Mouse (Mus musculus): ENCODE results near the gene Osbpl8. TPM values are rescaled to one million over a fixed set of nuclear protein-coding genes. Genes with fewer than 3 reads are reported as not detected.

The Osbpl8 gene
- polyA plus RNA-seq, 1 experiment: 166 TPM

- H3K27ac ChIP-seq (ENCODE audit: insufficient read depth, low read depth, low read length): no peak overlapping the region
- no peak for TF ChIP-seq CTCF (IDR thresholded peaks at IDR 0.05; ENCODE audit: low read depth, low read length)
- TF ChIP-seq POLR2A (IDR thresholded peaks at IDR 0.05; ENCODE audit: borderline replicate concordance, low read depth, low read length): no peak
- H3K4me1 ChIP-seq (ENCODE audit: control insufficient read depth, insufficient read depth, low read length): peaks cover 2% of the 10 kb centered on the region; the same call in 1 of the 2 replicates
- peak overlapping the region; percentile 81; the same call in 1 of the 2 replicates for H3K4me3 ChIP-seq (ENCODE audit: insufficient read depth, low read length)
Observed at GRCm38 (mm10) chr10:111297631-111298030, 133.1 kb downstream of the Osbpl8 start.

GRCm38 (mm10) chr10:111298140-111299098, 133.9 kb downstream of the Osbpl8 start, which contains the start of gene Bbs10:
Bbs10 (plus strand) TSS chr10:111298679.
- TF ChIP-seq CTCF (IDR thresholded peaks at IDR 0.05; ENCODE audit: low read depth, low read length): peak; percentile 50; the same call in 1 of the 2 replicates
- no peak for TF ChIP-seq POLR2A (IDR thresholded peaks at IDR 0.05; ENCODE audit: borderline replicate concordance, low read depth, low read length)
- Histone ChIP-seq H3K4me3 (ENCODE audit: insufficient read depth, low read length) (peak within 1 kb of the TSS; percentile 81), H3K4me1 (ENCODE audit: control insufficient read depth, insufficient read depth, low read length) (peaks cover 2% of the 10 kb centered on the region; the same call in 1 of the 2 replicates), H3K27ac (ENCODE audit: insufficient read depth, low read depth, low read length) (peak within 1 kb of the TSS; percentile 29; the same call in 1 of the 2 replicates)

GRCm38 (mm10) chr10:111299591-111299990, 135.0 kb downstream of the Osbpl8 start:
- no peak overlapping the region for H3K4me3 ChIP-seq (ENCODE audit: insufficient read depth, low read length)
- TF ChIP-seq CTCF (IDR thresholded peaks at IDR 0.05; ENCODE audit: low read depth, low read length): no peak
- TF ChIP-seq POLR2A (IDR thresholded peaks at IDR 0.05; ENCODE audit: borderline replicate concordance, low read depth, low read length): no peak
- no peak overlapping the region for H3K27ac ChIP-seq (ENCODE audit: insufficient read depth, low read depth, low read length)
- peaks cover 2% of the 10 kb centered on the region; the same call in 1 of the 2 replicates for H3K4me1 ChIP-seq (ENCODE audit: control insufficient read depth, insufficient read depth, low read length)

GRCm38 (mm10) chr10:111301041-111301440, 136.5 kb downstream of the Osbpl8 start:
- no peak overlapping the region for H3K27ac ChIP-seq (ENCODE audit: insufficient read depth, low read depth, low read length)
- peaks cover 2% of the 10 kb centered on the region; the same call in 1 of the 2 replicates for H3K4me1 ChIP-seq (ENCODE audit: control insufficient read depth, insufficient read depth, low read length)
- TF ChIP-seq CTCF (IDR thresholded peaks at IDR 0.05; ENCODE audit: low read depth, low read length) (no peak), POLR2A (IDR thresholded peaks at IDR 0.05; ENCODE audit: borderline replicate concordance, low read depth, low read length) (no peak)
- H3K4me3 ChIP-seq (ENCODE audit: insufficient read depth, low read length): no peak overlapping the region

GRCm38 (mm10) chr10:111302486-111302885, 137.9 kb downstream of the Osbpl8 start:
- Histone ChIP-seq H3K4me3 (ENCODE audit: insufficient read depth, low read length) (no peak overlapping the region), H3K27ac (ENCODE audit: insufficient read depth, low read depth, low read length) (no peak overlapping the region), H3K4me1 (ENCODE audit: control insufficient read depth, insufficient read depth, low read length) (peaks cover 2% of the 10 kb centered on the region; the same call in 1 of the 2 replicates)
- TF ChIP-seq CTCF (IDR thresholded peaks at IDR 0.05; ENCODE audit: low read depth, low read length) (no peak), POLR2A (IDR thresholded peaks at IDR 0.05; ENCODE audit: borderline replicate concordance, low read depth, low read length) (no peak)

- TF ChIP-seq CTCF (IDR thresholded peaks at IDR 0.05; ENCODE audit: low read depth, low read length): no peak
- no peak for TF ChIP-seq POLR2A (IDR thresholded peaks at IDR 0.05; ENCODE audit: borderline replicate concordance, low read depth, low read length)
- no peaks in the 10 kb centered on the region for H3K4me1 ChIP-seq (ENCODE audit: control insufficient read depth, insufficient read depth, low read length)
Observed at GRCm38 (mm10) chr10:111308850-111309501, 144.4 kb downstream of the Osbpl8 start.

GRCm38 (mm10) chr10:111313282-111313681, 148.7 kb downstream of the Osbpl8 start:
- Histone ChIP-seq H3K4me3 (ENCODE audit: insufficient read depth, low read length) (no peak overlapping the region), H3K4me1 (ENCODE audit: control insufficient read depth, insufficient read depth, low read length) (no peaks in the 10 kb centered on the region), H3K27ac (ENCODE audit: insufficient read depth, low read depth, low read length) (no peak overlapping the region)
- TF ChIP-seq CTCF (IDR thresholded peaks at IDR 0.05; ENCODE audit: low read depth, low read length): no peak
- TF ChIP-seq POLR2A (IDR thresholded peaks at IDR 0.05; ENCODE audit: borderline replicate concordance, low read depth, low read length): no peak

More at GRCm38 (mm10) chr10:111308850-111309501, 144.4 kb downstream of the Osbpl8 start:
- H3K27ac ChIP-seq (ENCODE audit: insufficient read depth, low read depth, low read length): no peak overlapping the region
- no peak overlapping the region for H3K4me3 ChIP-seq (ENCODE audit: insufficient read depth, low read length)

- no peak for TF ChIP-seq CTCF (IDR thresholded peaks at IDR 0.05; ENCODE audit: low read depth, low read length)
- TF ChIP-seq POLR2A (IDR thresholded peaks at IDR 0.05; ENCODE audit: borderline replicate concordance, low read depth, low read length): no peak
- Histone ChIP-seq H3K27ac (ENCODE audit: insufficient read depth, low read depth, low read length) (no peak overlapping the region), H3K4me1 (ENCODE audit: control insufficient read depth, insufficient read depth, low read length) (no peaks in the 10 kb centered on the region), H3K4me3 (ENCODE audit: insufficient read depth, low read length) (no peak overlapping the region)
Observed at GRCm38 (mm10) chr10:111314636-111315395, 150.3 kb downstream of the Osbpl8 start.

GRCm38 (mm10) chr10:111315940-111316339, 151.4 kb downstream of the Osbpl8 start:
- Histone ChIP-seq H3K27ac (ENCODE audit: insufficient read depth, low read depth, low read length) (no peak overlapping the region), H3K4me1 (ENCODE audit: control insufficient read depth, insufficient read depth, low read length) (no peaks in the 10 kb centered on the region), H3K4me3 (ENCODE audit: insufficient read depth, low read length) (no peak overlapping the region)
- TF ChIP-seq CTCF (IDR thresholded peaks at IDR 0.05; ENCODE audit: low read depth, low read length) (no peak), POLR2A (IDR thresholded peaks at IDR 0.05; ENCODE audit: borderline replicate concordance, low read depth, low read length) (no peak)
